Mouse (Mus musculus) heart, adult 2 months (tissue): ENCODE results near the gene Stap1.

Experiments
- CTCF ChIP-seq: fragments of 200-600 bp; IDR thresholded peaks from 2 replicates; pipeline ENCODE4 v1.8.1; 2022; ENCODE audit warnings: antibody characterized with exemption, mild to moderate bottlenecking, moderate library complexity
- EP300 ChIP-seq: fragments of 200-500 bp; IDR thresholded peaks from 2 replicates; pipeline ENCODE4 v1.6.1; 2011; ENCODE audit warnings: low read depth, low read length, control low read depth; ENCODE audit not compliant: insufficient read depth
- POLR2A ChIP-seq: fragments of 200-500 bp; IDR thresholded peaks from 2 replicates; pipeline ENCODE4 v1.6.1; 2011; ENCODE audit warnings: mild to moderate bottlenecking, low read depth, low read length, control low read depth; ENCODE audit not compliant: insufficient read depth

DNA sequence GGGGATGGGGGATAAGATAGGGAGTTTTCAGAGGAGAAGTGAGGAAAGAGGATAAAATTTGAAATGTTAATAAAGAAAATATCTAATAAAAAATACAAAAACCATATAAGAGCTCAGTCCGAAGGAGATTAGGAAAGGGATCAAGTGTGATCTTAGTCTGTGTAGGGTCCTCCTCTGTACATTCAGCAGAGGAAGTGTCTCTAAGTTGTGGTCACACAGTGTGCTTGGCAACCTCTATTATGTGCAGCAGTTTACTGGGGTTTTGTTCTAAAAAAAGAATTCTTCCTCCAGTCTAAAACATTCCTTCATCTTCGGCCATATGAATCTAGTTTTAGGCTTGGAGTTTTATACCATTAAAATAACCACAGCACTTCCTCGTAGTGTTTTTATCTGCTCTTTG is 27.4 kb downstream of the Stap1 start:
- TF ChIP-seq CTCF: no peak
- no peak for TF ChIP-seq EP300
- no peak for TF ChIP-seq POLR2A
